In the genomic region with DNA sequence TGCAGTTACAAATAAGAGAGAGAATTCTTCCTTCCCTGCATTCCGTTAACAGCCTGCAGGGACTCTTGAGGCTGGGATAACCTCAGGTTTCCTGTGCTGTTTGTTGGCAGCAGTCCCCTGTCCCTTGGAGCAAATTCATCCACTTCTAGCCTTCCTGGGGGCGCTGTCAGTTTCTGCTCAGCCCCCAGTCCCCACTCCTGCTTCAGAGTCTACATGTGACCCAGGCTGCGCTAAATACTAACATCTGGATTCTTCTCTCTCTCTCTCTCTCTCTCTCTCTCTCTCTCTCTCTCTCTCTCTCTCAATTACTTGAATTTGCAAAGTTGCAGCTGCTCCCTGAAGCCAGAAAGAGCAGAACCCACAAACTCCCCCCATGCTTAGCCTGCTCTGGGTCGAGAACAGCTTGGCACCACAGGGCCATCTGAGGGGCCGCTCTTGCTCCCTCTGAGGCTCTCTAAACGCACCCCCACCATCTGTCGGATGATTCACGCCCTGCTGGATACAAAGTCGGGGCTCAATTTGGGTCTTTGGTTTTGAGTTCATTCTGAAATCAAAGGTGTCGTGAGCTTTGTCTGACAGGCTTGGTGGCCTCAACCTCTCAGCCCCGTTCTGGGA, we compare ENCODE assay signal across 18 mouse cellular contexts. TPM values are rescaled to one million over a fixed set of nuclear protein-coding genes. Genes with fewer than 3 reads are reported as not detected.
DNase-seq lines count a peak whose midpoint lies in the region; ATAC-seq and TF ChIP-seq lines count a peak whose summit lies in the region.
"Had no signal": no experiment of that assay in that cellular context is flagged by ENCODE, and none has a peak within 500 bp of the region (broad histone marks: within the 10 kb centered on the region; RNA-seq: fewer than 3 reads in every experiment).

No protein-coding gene starts in this region.

- no peak overlapping the region for H3K9ac ChIP-seq in neural tube, embryonic 13.5 days
- H3K9ac ChIP-seq in neural tube, embryonic 15.5 days (replicated peaks), result no peak overlapping the region
- H3K9ac ChIP-seq in limb, embryonic 14.5 days (ENCODE audit: low read depth, low read length, severe bottlenecking), result no peak overlapping the region
- H3K9ac ChIP-seq: forebrain, embryonic 15.5 days; heart, embryonic 13.5 days; liver, embryonic 13.5 days had no signal

- WGBS in neural tube, embryonic 13.5 days, result 60% methylated on average over 11 of the region's 11 CpGs
- WGBS in neural tube, embryonic 15.5 days, result 55% methylated on average over 11 of the region's 11 CpGs
- 33% methylated on average over 11 of the region's 11 CpGs for WGBS in limb, embryonic 14.5 days

- ATAC-seq in neural tube, embryonic 13.5 days (ENCODE audit: low read depth), result no peak
- ATAC-seq in neural tube, embryonic 15.5 days (ENCODE audit: low FRiP score), result no peak
- ATAC-seq in limb, embryonic 14.5 days (ENCODE audit: low FRiP score, low read depth), result peak; percentile 57; the same call in 1 of the 2 replicates
- ATAC-seq: forebrain, embryonic 15.5 days had no signal

- H3K9me3 ChIP-seq in neural tube, embryonic 13.5 days, result no peaks in the 10 kb centered on the region
- no peaks in the 10 kb centered on the region for H3K9me3 ChIP-seq in neural tube, embryonic 15.5 days (replicated peaks)
- no peaks in the 10 kb centered on the region for H3K9me3 ChIP-seq in limb, embryonic 14.5 days (ENCODE audit: control insufficient read depth, low read length)
- H3K9me3 ChIP-seq: forebrain, embryonic 15.5 days; heart, embryonic 13.5 days; liver, embryonic 13.5 days had no signal

- H3K36me3 ChIP-seq in neural tube, embryonic 13.5 days, result no peaks in the 10 kb centered on the region
- H3K36me3 ChIP-seq in neural tube, embryonic 15.5 days, result no peaks in the 10 kb centered on the region
- no peaks in the 10 kb centered on the region for H3K36me3 ChIP-seq in limb, embryonic 14.5 days (ENCODE audit: control insufficient read depth, insufficient read depth, low read length)
- H3K36me3 ChIP-seq: forebrain, embryonic 15.5 days; heart, embryonic 13.5 days; liver, embryonic 13.5 days had no signal

- TF ChIP-seq POLR2A in limb, embryonic 14.5 days (IDR thresholded peaks at IDR 0.05; ENCODE audit: borderline replicate concordance, extremely low read depth, insufficient read depth, insufficient read length), result no peak

- H3K27ac ChIP-seq in neural tube, embryonic 13.5 days (replicated peaks), result 0 out of 2 replicates have a peak overlapping the region, but pooled peaks have one; percentile 18
- H3K27ac ChIP-seq in neural tube, embryonic 15.5 days (replicated peaks), result no peak overlapping the region
- H3K27ac ChIP-seq in limb, embryonic 14.5 days (replicated peaks; ENCODE audit: low read depth, low read length), result no peak overlapping the region
- H3K27ac ChIP-seq: forebrain, embryonic 15.5 days; heart, embryonic 13.5 days; liver, embryonic 13.5 days had no signal

- intact Hi-C loops in left cerebral cortex, postnatal 4 days (cut with DNase I), result no loop called here
- intact Hi-C loops in left cerebral cortex, postnatal 36 days (cut with DNase I), result no loop called here
- intact Hi-C loops in heart, postnatal 14 days (cut with DNase I), result no loop called here

- peak; percentile 16 for DNase-seq in embryo, embryonic 11 days
- DNase-seq in embryo, embryonic 10 days (ENCODE audit: low spot score), result no peak
- DNase-seq in left cerebral cortex, postnatal 4 days, result peak; percentile 42
- no peak for DNase-seq in left cerebral cortex, postnatal 36 days (ENCODE audit: low spot score in 2 of 2)
- peak; percentile 57 for DNase-seq in limb, embryonic 14.5 days (ENCODE audit: low spot score)
- DNase-seq in heart, postnatal 14 days, result no peak
- DNase-seq: adrenal gland, postnatal 36 days; liver, embryonic 13.5 days; right cerebral cortex, postnatal 14 days; thymus, adult 18-20 months had no signal

- no peak overlapping the region for H3K4me3 ChIP-seq in neural tube, embryonic 13.5 days
- H3K4me3 ChIP-seq in neural tube, embryonic 15.5 days (replicated peaks), result no peak overlapping the region
- H3K4me3 ChIP-seq in limb, embryonic 14.5 days (replicated peaks; ENCODE audit: low read length), result no peak overlapping the region
- H3K4me3 ChIP-seq: erythroblast, embryonic 14.5 days; forebrain, embryonic 15.5 days; heart, embryonic 13.5 days; liver, embryonic 13.5 days had no signal

- H3K4me1 ChIP-seq in neural tube, embryonic 13.5 days (replicated peaks), result no peaks in the 10 kb centered on the region; the same call in none of the 2 replicates
- H3K4me1 ChIP-seq in neural tube, embryonic 15.5 days, result peaks cover 11% of the 10 kb centered on the region
- H3K4me1 ChIP-seq in limb, embryonic 14.5 days (ENCODE audit: control insufficient read depth, insufficient read depth, low read length), result 0 out of 2 replicates have a peak, but pooled peaks cover 7% of the 10 kb centered on the region
- H3K4me1 ChIP-seq: forebrain, embryonic 15.5 days had no signal

- H3K4me2 ChIP-seq in neural tube, embryonic 13.5 days, result no peak overlapping the region
- no peak overlapping the region for H3K4me2 ChIP-seq in neural tube, embryonic 15.5 days
- H3K4me2 ChIP-seq in limb, embryonic 14.5 days (replicated peaks; ENCODE audit: low read depth, low read length, severe bottlenecking), result no peak overlapping the region
- H3K4me2 ChIP-seq: forebrain, embryonic 15.5 days; heart, embryonic 13.5 days; liver, embryonic 13.5 days had no signal

- no peaks in the 10 kb centered on the region for H3K27me3 ChIP-seq in neural tube, embryonic 13.5 days
- no peaks in the 10 kb centered on the region; the same call in 1 of the 2 replicates for H3K27me3 ChIP-seq in neural tube, embryonic 15.5 days (replicated peaks)
- H3K27me3 ChIP-seq in limb, embryonic 14.5 days (ENCODE audit: control insufficient read depth, insufficient read depth, low read length), result no peaks in the 10 kb centered on the region
- H3K27me3 ChIP-seq: forebrain, embryonic 15.5 days had no signal

RNA-seq across cellular contexts. Expression of gene Gm11541, which starts 9.1 kb away (rescaled TPM):
- not detected for total RNA-seq in left cerebral cortex, postnatal 4 days (2021)
- total RNA-seq in left cerebral cortex, postnatal 36 days (2021), result not detected
- 0.23 and 0.29 TPM in 2 replicates for polyA plus RNA-seq in neural tube, embryonic 13.5 days (2015; fragmentation: Nextera tagmentation; extraction: Ambion mirVana)
- polyA plus RNA-seq in neural tube, embryonic 15.5 days (2015; fragmentation: Nextera tagmentation; extraction: Ambion mirVana), result 0.24 TPM in 1 of 2 replicates, not detected in the other
- polyA plus RNA-seq in limb, embryonic 14.5 days (2012; rRNA removed), result 0.06 and 0.14 TPM in 2 replicates
- 0.19 and 0.22 TPM in 2 replicates for polyA plus RNA-seq in limb, embryonic 14.5 days (2014; fragmentation: Nextera tagmentation; extraction: Ambion mirVana)
- not detected for total RNA-seq in heart, postnatal 14 days (2021)
- total RNA-seq: adrenal gland, postnatal 36 days; granulocyte monocyte progenitor cell, adult 5-6 weeks; hematopoietic stem cell, adult 5-6 weeks; layer of hippocampus, adult 8-10 months had no signal
- polyA plus RNA-seq: erythroblast, embryonic 14.5 days; forebrain, embryonic 15.5 days; heart, embryonic 13.5 days; liver, embryonic 13.5 days had no signal

RNA-seq across cellular contexts. Expression of gene Cdc34b, which starts 28.2 kb away (rescaled TPM):
- not detected for total RNA-seq in left cerebral cortex, postnatal 4 days (2021)
- under 1 TPM in 1 of 2 experiments, not detected in 1; 0.34 TPM for total RNA-seq in left cerebral cortex, postnatal 36 days (2021)
- polyA plus RNA-seq in neural tube, embryonic 13.5 days (2015; fragmentation: Nextera tagmentation; extraction: Ambion mirVana), result not detected in 2 replicates
- polyA plus RNA-seq in neural tube, embryonic 15.5 days (2015; fragmentation: Nextera tagmentation; extraction: Ambion mirVana), result not detected in 2 replicates
- 0.08 and 0.26 TPM in 2 replicates for polyA plus RNA-seq in limb, embryonic 14.5 days (2012; rRNA removed)
- not detected in 2 replicates for polyA plus RNA-seq in limb, embryonic 14.5 days (2014; fragmentation: Nextera tagmentation; extraction: Ambion mirVana)
- 1 to 10 TPM; 1.2 TPM for total RNA-seq in heart, postnatal 14 days (2021)
- total RNA-seq: granulocyte monocyte progenitor cell, adult 5-6 weeks; hematopoietic stem cell, adult 5-6 weeks; layer of hippocampus, adult 8-10 months had no signal
- polyA plus RNA-seq: forebrain, embryonic 15.5 days had no signal

RNA-seq across cellular contexts. Expression of gene Xylt2, which starts 36.0 kb away (rescaled TPM):
- 10 to 100 TPM; 16.2 to 18.7 TPM for total RNA-seq in left cerebral cortex, postnatal 4 days (2021)
- total RNA-seq in left cerebral cortex, postnatal 36 days (2021), result 10 to 100 TPM; 24.5 to 26.0 TPM
- 16.0 and 16.1 TPM in 2 replicates for polyA plus RNA-seq in neural tube, embryonic 13.5 days (2015; fragmentation: Nextera tagmentation; extraction: Ambion mirVana)
- polyA plus RNA-seq in neural tube, embryonic 15.5 days (2015; fragmentation: Nextera tagmentation; extraction: Ambion mirVana), result 15.4 and 16.8 TPM in 2 replicates
- polyA plus RNA-seq in limb, embryonic 14.5 days (2012; rRNA removed), result 40.0 and 52.7 TPM in 2 replicates
- polyA plus RNA-seq in limb, embryonic 14.5 days (2014; fragmentation: Nextera tagmentation; extraction: Ambion mirVana), result 27.4 and 28.6 TPM in 2 replicates
- total RNA-seq in heart, postnatal 14 days (2021), result 10 to 100 TPM; 12.5 to 15.1 TPM

RNA-seq across cellular contexts. Expression of gene Eme1, which starts 59.6 kb away (rescaled TPM):
- 1 to 10 TPM; 1.3 to 1.6 TPM for total RNA-seq in left cerebral cortex, postnatal 4 days (2021)
- total RNA-seq in left cerebral cortex, postnatal 36 days (2021), result not detected
- polyA plus RNA-seq in neural tube, embryonic 13.5 days (2015; fragmentation: Nextera tagmentation; extraction: Ambion mirVana), result 5.0 and 5.2 TPM in 2 replicates
- polyA plus RNA-seq in neural tube, embryonic 15.5 days (2015; fragmentation: Nextera tagmentation; extraction: Ambion mirVana), result 2.3 and 5.3 TPM in 2 replicates
- 18.9 and 19.5 TPM in 2 replicates for polyA plus RNA-seq in limb, embryonic 14.5 days (2012; rRNA removed)
- 16.5 and 19.4 TPM in 2 replicates for polyA plus RNA-seq in limb, embryonic 14.5 days (2014; fragmentation: Nextera tagmentation; extraction: Ambion mirVana)
- 1 to 10 TPM in 1 of 2 experiments, under 1 TPM in 1; 0.45 to 1.5 TPM for total RNA-seq in heart, postnatal 14 days (2021)

RNA-seq across cellular contexts. Expression of gene Mrpl27, which starts 59.8 kb away (rescaled TPM):
- 10 to 100 TPM; 52.5 to 52.6 TPM for total RNA-seq in left cerebral cortex, postnatal 4 days (2021)
- total RNA-seq in left cerebral cortex, postnatal 36 days (2021), result 10 to 100 TPM; 66.0 to 68.6 TPM
- polyA plus RNA-seq in neural tube, embryonic 13.5 days (2015; fragmentation: Nextera tagmentation; extraction: Ambion mirVana), result 144 and 147 TPM in 2 replicates
- polyA plus RNA-seq in neural tube, embryonic 15.5 days (2015; fragmentation: Nextera tagmentation; extraction: Ambion mirVana), result 146 and 154 TPM in 2 replicates
- polyA plus RNA-seq in limb, embryonic 14.5 days (2012; rRNA removed), result 79.4 and 113 TPM in 2 replicates
- 113 and 126 TPM in 2 replicates for polyA plus RNA-seq in limb, embryonic 14.5 days (2014; fragmentation: Nextera tagmentation; extraction: Ambion mirVana)
- total RNA-seq in heart, postnatal 14 days (2021), result 10 to 100 TPM; 57.1 to 62.9 TPM

Comparison
In these comparisons a context has a peak if more than half of its experiments do, and no peak if none do; other contexts are left out.
1. DNase-seq: peak in embryo, embryonic 11 days (single experiment), left cerebral cortex, postnatal 4 days (single experiment) and limb, embryonic 14.5 days (single experiment); none in embryo, embryonic 10 days (single experiment), left cerebral cortex, postnatal 36 days (0 of 2) and heart, postnatal 14 days (0 of 2).